Mouse (Mus musculus) CH12F3 (cell line): ENCODE data around the gene Nkain4.

Experiments
- in situ Hi-C: fragments of 300-500 bp; cut with MboI; formaldehyde crosslinking; loops from 2 replicates; pipeline ENCODE4 v1.14.3; 2020; ENCODE audit warnings: low sequenced_read_pairs

Nkain4 gene

DNA sequence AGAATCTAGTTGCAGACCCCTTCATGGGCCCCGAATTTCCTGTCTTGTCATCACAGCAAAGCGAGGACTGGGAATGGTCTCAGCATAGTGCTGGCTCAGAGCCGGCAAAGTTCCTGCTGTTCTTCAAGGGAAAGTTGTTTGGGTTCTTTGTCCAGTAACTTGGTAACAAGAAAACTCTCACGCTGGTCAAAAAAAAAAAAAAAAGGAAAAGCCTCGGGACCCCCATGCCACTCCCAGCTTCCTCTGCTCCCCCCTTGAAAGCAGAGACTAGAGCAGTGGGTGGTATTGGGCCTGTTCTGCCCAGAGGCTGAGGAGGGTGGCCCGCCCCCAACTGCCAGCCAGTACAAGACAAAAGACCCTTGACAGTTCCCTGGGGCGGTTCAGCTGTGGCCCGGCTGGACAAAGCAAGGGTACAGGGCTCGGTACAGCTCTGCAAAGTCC is 1.7 kb downstream of the Nkain4 start:
- in situ Hi-C loops, result no loop called here

DNA sequence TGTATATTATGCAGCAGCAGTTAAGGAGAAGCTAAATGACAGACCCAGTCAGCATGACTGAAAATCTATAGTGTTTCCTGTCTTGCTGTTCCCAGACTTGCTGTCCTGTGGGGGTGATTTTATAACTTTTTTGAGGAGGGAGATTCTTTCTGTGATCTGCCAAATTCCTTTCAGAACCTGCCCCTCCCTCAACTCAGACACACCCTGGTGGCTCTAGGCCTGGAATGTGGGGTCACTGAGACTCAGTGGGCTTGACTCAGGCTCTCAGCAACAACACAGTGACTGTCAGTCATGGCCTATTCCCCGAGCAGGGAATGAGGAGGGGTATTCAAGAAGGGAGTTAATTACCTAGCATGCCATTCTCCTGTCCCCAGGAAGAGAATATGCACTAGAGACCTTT is 4.6 kb downstream of the Nkain4 start:
- in situ Hi-C loops, result no loop called here

DNA sequence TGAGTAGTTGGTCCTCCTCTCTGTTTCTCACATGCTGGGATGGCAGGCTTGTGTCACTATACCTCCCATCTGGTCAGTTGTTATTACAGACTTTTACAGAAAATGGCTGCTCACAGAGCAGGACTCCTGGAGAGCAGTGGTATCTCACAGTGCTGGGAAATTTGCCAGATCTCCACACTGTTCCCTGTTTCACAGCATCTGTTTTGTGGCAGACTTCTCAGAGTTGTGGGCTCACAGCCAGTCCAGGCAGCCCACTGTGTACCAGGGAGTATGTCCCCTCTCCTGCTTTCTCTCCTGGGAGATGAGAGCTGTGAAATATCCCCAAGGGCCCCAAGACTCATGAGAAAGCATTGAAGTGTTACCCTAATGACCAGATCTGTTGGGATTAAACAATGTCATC is 12.6 kb downstream of the Nkain4 start:
- in situ Hi-C loops, result no loop called here

DNA sequence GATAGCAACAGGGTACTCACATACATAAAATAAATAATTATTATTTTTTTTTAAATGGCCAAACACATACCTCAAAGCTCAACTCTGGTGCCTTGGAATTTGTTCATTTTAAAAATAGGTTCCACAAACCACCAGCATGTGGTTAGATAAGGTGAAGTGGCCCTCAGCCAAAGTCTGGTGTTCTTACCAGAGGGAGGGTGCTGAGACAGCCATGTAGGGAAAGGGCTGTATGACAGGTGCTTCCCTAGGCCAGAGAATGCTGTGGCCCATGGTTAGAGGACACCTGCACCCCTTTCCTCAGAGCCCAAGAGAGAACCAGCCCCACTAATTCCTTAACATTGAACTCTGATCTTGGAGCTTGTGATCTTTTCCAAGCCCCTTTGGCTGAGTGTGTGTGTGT is 14.3 kb downstream of the Nkain4 start:
- in situ Hi-C loops, result no loop called here

DNA sequence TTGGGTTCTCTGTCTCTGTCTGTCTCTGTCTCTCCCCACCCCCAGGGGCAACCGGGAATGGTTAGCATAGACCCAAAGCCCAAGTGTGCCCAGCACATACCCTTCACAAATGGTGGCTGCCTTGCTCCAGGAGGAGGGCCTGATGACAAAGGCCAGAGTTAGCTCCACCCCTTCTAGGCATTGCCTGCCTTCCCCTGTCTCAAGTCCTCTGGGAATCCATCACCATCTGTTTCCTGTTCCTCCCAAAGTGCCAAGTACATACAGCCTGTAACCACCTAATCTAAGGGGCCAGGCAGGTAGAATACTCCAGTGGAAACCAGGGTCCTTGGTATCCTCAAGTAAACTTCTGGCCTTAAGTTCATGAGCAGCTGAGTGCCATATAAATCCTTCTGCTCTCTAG is 22.1 kb downstream of the Nkain4 start:
- in situ Hi-C loops, result no loop called here

DNA sequence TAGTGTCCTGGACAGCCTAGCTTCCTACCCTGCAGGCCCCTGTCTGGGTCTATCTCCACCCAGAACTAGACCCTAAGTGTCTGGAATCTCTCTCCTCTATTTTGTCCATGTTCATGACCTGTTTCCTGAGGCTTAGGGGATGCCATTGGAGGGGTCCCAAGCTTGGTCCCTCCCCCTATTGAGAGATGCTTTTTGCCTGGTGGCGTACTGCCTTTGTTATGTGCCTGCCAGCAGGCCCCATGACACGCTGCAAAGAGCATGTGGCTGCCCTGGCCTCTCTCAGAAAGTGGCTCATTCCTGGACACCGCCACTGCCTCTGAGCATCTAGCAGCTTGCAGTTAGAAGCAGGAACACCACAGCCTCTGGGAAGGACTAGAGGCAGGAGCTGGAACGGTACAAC is 25.8 kb downstream of the Nkain4 start, which contains the start of gene Birc7:
TSS of gene Birc7 (plus strand) at position 301 of the 400 bp plus-strand sequence.
- in situ Hi-C loops, result no loop called here

DNA sequence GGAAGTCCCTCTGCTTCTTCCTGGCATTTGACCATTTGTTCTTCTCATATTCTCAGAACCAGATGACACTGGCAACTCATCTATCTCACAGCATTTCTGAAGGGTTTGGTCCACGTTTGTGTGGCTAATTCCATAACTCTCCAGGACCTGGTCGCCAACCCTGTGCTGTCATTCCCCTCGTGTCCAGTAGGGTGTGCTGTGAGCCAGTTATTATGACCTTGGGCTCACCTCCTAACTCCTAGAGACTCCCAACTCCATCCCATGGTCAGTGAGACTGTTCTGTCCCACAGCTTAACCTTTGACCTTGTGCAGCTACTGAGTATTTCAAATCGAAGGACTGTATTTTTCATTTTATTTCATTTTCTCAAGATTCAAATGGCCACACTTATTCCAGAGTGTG is 29.3 kb downstream of the Nkain4 start:
- in situ Hi-C loops, result no loop called here

DNA sequence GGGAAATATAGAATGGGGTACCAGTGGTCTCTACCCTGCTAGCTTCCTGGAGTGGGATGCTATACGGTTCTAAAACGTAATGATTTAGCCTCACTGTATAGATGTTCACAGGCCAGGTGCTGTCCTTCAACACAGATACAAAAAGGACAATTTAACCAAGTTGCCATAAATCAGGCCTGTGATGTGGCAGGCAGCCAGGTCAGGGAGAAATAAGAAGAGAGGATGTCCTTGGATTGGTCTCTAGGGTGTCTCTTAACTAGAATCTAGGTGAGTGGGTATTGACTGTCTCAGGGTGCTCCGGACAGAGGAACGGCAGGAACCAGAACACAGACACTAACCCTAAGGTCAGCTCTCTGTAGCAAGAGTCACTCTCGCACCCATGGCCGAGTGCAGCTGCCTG is 31.8 kb downstream of the Nkain4 start:
- in situ Hi-C loops, result no loop called here

DNA sequence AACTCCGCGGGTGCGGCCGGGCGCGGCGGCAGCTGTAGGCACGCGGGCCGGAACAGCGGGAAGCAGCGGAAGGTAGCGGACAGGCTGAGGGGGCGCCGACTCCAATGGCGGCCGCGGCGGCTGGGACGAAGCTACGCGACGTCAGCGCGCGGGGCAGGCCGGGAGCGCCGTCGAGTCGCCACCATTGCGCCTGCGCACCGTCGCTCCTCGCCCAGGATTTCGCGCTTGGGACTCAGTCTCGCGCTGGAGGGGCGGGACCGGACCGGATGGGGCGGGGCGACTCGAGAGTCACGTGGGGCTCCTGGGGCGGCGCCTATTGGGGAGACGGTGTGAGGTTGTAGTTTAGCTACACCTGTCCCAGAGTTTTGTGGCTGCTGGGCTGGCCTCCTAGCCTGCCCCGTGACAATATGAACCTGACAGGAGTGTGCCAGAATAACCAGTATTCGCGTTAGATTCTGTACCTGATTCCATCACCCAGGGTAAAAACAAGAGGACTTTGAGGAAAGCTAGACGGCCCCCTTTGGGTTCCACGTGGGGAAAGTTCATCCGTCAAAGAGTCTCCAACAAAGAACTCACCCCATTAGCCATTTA is 33.6 kb downstream of the Nkain4 start, which contains the start of gene Ythdf1:
TSS of gene Ythdf1 (minus strand) at position 140 of the 591 bp plus-strand sequence.
- in situ Hi-C loops, result no loop called here

DNA sequence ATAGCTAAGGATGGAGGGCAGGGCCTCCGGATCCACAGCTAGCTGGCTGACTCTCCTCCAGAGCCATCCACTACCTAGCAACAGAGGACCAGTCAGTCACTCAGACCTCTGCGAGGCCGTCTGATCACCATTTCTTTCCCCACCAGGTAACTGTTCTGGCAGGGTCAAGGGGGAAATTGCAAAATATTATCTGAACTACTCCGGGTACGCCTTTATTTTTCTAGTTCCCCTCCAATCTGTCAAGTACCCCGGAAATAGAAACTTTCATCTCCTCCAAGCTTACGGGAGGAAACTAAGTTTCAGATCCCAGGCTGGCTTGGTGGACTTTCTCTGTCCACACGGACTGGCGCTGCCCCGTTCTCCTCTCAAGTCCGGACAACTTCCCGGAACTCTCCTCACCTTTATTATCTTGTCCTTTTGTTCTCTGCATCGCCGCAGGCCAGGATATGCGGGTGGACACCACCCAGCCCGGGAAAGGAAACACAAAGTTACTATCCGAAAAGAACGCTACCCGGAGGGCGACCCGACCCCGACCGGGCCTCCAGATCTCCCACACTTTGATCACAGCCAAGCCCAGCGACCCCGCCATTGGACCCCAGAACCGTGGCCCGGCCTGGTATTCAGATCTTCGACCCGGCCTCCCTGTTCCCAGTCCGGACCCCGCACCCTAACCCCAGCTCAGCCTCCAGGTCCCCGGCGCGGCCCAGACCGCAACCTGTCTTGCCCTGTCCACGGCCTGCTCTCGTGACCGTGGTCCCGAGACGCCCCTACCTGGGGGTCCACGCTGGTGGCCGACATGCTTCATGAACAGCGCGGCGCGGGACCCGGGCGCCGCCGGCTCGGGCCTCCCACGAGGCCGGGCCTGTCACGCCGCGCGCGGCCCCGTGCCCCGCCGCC is 34.3 kb downstream of the Nkain4 start:
- in situ Hi-C loops, result no loop called here

DNA sequence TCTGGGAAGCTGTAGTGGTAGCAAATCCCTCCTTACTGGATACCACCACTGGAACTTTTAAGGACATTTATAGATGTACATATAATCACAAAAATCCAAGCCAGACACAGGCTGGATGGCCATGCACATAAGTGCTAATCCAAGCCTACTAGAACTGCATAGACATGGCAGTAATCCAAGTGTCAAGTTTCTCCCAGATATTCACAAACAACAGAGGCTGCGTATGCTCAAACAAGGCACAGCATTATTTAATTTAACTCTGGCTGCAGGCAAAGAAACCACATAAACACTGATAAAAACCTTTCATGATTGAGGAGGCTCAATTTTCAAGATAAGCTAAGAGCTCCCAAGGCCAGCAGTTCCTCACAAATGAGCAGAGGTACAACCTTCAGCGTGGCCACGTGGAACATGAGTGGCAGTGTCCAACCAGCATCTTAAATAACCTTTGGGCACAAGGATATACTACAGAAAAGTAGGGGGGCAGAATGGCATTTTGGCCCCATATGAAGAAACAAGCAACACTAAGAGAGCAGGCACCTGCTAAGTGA is 38.5 kb downstream of the Nkain4 start:
- in situ Hi-C loops, result no loop called here

DNA sequence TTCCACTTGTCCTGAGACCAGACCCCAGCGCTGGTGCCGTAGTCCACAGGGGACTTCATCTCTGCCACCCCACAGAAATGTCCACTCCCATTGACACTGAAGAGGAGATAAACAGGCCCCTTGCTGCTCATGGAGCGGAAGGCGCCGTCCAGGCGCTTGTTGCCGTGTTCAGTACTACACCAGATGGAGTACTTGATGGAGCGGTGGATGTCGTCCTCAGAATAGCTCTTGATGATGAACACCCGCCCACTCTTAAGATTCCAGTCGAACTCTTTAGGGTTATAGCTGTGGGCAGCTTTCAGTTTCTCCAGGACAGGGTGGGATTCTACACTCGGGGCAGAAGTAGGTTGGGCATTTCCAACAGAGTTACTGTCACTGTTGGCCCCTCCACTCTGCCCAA is 43.6 kb downstream of the Nkain4 start:
- in situ Hi-C loops, result no loop called here

DNA sequence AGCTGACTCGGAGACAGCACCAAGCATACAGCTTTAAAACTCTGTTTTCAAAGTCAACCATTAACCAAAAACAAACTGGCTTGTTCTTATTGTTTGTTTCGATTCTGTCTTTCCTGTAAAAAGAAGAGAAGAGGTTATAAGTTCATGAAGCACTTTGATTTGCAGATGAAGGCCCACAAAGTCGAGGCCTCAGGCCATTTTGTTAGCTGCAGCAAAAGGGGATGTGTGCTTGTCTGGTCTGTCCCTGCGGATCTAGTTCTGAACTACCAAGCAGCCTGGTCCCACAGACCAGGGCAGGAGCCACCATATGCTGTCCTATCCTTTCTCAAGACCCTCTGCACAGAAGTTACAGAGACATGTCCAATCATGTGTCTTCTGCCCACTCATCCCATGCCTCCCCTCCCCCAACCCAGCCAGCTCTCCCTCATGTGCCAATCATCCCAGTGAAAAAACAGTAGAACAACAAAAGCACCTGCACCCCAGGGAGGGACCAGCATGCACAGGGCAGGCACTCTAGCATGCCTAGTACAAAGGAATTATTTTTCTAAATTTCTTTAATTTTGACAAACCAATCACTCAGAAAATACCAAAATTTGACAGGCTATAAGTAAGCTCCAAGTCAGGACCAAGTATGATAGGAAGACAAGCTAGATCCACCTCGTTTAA is 48.8 kb downstream of the Nkain4 start:
- in situ Hi-C loops, result no loop called here

DNA sequence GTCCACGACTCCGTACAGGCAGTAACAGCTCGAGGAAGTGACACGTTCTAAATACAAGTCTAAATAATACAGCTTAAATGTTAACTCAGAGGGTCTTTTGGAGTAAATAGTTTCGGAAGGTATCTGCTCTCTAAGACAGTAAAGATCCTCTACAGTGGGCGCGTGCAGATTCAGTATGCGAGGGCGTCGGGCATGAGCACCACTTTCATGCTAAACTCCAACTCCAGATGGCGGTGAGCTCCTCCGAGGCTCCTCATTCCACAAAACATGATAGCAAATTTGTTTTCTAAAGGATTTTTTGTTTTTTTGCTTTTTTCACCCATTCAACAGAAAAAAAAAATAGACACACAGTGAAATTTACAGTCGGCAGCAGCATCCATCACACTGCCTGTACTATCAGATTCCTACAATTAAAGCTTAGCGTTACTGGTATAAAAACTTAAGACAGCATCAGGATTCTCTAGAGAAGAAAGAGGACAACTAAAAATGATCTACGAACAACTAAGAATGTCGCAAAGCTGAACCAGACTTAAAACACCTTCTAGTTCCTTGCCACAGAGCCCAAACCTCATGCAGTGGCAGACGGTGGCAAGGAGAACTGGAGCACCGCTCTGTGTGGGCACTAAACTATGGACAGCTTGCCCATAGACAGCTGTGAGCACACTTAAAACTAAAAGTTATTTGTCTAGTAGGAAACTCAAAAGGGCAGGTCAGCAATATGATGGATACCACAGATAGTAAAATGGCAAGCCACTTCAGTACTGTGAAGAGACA is 49.9 kb downstream of the Nkain4 start:
- in situ Hi-C loops, result no loop called here

DNA sequence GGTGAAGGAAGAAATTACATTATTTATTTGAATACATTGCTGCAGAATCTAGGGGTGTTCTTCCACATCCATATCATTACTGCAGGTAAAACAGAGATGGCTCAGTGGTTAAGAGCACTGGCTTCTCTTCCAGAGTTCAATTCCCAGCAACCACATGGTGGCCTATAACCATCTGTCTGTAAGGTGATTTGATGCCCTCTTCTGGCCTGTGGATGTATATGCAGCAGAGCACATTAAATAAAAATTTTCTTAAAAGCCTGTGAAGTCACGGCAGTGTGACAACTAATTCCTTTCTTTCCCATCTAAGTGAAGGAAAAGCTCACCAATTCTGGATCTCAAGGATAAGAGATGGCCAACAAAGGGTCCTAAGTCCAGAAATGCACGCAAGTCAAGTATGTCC is 52.4 kb downstream of the Nkain4 start:
- in situ Hi-C loops, result no loop called here

DNA sequence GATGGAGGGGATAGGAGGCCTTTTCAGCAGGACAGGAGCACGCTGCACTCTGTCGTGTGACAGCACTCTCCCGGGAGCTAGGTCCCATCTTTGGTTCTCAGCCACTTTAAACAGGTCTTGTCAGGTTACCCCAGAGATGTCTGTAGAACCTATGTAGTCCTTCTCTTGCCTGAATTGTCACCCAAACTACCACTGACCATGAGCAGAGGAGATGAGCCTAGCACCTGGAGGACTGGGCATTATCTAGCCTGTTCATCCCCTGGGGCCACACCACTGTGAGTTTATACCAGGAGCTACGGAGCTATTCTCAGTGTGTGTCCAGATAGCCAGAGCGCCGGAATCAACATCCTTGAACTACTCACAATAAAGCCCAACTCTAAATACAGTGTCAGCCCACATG is 56.6 kb downstream of the Nkain4 start:
- in situ Hi-C loops, result no loop called here

DNA sequence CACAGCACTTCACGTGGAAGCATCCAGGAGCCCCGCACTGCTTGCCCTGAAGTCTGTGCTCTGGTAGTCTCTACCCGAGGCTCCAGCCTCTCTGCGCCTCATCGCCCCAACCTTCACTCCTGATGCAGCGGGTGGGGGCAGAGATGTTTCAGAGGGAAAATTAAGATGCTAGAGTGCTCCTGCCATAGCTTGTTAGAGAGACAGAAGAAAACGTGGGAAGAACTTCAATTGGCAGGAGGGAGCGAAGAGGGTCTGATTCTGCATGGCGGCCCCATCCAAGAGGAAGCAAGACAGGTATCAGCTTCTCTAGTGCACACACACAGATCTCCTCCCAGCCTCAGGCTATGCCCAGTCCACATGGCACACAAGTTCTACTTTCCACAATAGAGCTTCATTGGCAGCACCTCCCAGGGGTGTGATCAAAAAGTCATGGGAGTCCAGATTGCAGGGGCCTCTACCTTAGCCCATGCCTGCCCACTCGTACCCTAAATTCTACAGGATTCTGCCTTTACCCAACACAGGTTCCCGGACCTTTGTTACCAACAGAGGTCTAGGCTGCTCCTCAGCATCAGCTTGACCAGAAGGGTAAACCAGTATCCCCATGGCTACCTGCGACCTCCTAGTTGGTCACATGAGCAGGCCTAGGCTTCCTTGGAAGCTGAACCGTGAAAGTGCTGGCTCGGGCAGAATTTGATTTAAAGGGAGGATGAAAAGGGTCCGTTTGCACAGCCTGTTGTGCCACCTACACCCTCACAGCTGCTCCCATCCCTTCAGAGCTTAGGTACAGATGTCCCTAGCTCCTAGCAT is 57.5 kb downstream of the Nkain4 start:
- in situ Hi-C loops, result no loop called here

DNA sequence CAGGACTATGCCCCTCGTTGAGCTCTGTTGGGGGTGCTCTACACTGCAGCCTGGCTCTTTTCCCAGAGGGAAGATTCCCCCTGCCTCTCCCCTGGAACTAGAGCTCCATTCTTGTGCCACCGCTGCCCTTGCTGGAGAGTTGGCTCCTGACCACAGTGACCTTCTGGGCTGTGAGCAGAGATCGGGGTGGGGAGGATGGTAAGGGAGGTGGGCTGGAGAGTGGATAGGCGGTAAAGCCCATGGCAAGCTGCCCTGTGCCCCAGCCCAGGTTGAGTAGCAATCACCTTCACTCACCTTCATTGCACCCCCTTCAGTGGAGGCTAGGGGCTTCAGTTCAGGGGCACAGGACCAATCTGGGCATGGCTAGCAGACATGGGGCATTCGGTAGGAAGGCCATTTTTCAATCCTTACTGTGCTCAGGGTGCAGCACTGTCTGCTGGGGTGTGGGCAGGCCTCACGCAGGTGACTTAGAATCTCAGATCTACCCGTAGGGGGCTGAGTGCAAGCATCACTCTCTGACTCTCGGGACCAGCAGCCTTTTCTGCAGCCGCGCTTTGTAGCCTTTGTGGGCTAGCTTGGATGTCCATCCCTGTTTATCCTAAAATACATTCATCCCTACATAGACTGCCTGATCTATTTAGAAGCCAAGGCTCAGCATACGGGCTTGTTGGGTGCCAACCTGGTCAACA is 58.5 kb downstream of the Nkain4 start:
- in situ Hi-C loops, result no loop called here

DNA sequence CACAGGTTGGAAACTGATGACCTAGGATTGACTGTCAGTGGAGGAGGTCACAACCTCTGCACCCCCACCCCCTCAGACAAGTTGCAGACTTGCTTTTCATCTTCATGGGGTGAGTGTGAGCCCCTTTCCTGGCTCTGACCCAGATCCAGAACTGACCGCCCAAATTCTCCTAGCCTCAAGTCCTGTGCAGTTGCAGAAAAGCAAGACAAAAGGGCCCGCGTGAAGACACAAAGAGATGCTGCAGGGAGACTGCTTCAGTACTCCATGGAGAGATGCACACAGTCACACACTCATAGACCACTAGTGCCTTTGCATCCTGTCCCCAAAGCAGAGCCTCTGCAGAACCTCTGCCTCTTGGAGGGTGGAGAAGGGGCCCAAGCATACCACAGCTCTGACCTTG is 59.2 kb downstream of the Nkain4 start:
- in situ Hi-C loops, result no loop called here
